Mouse (Mus musculus): ENCODE results near the gene Cdc25a.

DNA sequence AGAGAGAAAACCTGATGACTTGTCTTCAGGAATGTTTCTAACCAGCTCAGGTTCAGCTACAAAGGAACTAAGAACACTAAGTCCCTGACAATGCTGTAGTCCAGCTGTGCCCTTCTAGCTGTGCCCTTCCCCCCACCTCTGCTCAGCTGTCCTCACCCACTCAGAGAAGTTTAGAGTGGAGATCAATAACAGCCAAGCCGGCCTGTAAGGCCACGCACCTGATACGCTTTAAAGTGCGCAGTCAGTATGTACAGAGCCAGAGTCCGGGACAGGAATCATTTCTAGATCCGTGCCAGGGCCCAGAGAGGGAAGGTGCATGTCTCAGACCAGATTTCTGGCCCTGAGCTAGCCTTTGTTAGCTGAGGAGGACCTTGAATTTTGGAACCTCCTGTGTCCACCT lies 19.4 kb upstream of the Cdc25a start:
- TF ChIP-seq POLR2A (IDR thresholded peaks at IDR 0.05; ENCODE audit: low read depth, low read length) = no peak
- TF ChIP-seq CTCF (IDR thresholded peaks at IDR 0.05; ENCODE audit: borderline replicate concordance, insufficient read depth, low read length) = no peak

Measured in embryonic fibroblast, embryonic 13.5 days (primary cell).